Mouse (Mus musculus) lung, postnatal 25 days (tissue): ENCODE data around the gene Ofcc1.

Experiments used
- DNase-seq: peaks from one replicate; pipeline ENCODE4 v3.0.0; 2022; ENCODE audit warnings: low spot score

Ofcc1 gene

DNA sequence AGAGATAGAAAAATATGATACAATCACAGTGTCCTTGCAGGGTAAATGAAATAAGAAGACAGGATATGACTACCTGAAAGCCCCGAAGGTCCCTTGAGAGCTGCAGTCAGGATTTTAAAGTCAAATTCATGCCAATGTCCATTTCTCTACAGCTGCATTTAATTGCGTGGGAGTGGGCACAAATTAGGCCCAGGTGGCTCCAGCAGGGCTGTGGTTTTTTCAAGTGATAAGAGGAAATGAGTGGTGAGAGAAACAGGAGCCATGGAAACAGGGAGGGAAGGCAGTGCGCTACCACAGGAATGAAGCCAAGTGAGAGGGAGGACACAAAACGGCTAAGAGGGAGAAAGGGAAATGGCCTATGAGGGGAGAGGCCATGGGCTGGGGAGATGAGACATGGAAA, 363.3 kb downstream of the Ofcc1 start:
- no peak for DNase-seq

GRCm38 (mm10) chr13:39979294-39980061, 381.8 kb downstream of the Ofcc1 start:
- no peak for DNase-seq

- no peak for DNase-seq
Observed at GRCm38 (mm10) chr13:39968349-39969016, 392.8 kb downstream of the Ofcc1 start.

DNA sequence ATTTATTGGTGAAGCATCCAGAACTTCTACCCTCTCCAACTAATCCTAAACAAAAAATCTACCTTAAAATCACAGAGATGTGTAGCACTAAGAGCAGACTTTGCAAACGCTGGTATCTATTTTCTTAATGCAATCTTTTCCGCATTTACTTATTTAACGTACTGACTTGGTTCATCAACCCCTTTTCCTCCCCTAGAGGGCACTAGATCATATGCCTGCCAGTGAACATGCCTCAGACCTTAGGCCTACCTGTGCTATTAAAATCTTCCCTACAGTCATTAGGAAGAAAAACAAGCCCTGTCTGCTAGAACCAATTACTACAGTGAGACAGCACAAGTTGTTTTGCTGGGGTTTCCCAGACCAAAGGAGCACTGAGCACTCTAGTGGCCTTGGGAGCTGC, 404.0 kb downstream of the Ofcc1 start:
- DNase-seq: no peak

DNA sequence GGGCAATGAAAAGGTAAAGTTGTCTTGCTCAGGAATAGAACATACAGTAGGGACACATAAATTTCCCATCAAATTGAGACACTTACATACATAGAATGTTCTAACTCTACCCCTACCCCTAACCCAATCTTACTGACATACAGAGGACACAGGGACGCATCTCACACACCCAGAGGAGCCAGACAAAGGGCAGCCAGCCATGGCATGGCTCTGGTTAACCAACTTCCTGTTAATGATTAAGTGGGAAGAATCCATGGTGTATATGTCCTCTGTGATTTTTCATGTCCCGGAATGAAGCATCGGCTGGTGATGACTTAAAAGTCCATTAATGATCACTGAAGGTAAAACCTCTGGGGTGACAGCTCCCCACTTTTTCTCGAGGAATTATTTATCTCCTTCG, 405.2 kb downstream of the Ofcc1 start:
- no peak for DNase-seq
